Mouse (Mus musculus) embryo, embryonic 10 days (tissue): ENCODE data around the gene Atg16l1.
A peak's percentile ranks its signal among the peaks of the same experiment; 100 is the strongest.

ENCODE experiments used
- DNase-seq: peaks from one replicate; pipeline ENCODE4 v3.0.0-alpha.2; 2015; ENCODE audit warnings: low spot score

Gene Atg16l1

GRCm38 (mm10) chr1:87755641-87756470 lies at the start of gene Atg16l1:
Gene Atg16l1, plus strand, starts transcription at chr1:87755870.
- peak; percentile 97 for DNase-seq

GRCm38 (mm10) chr1:87706361-87706760 lies 49.3 kb upstream of the Atg16l1 start:
- no peak for DNase-seq

- DNase-seq = no peak
Measured at GRCm38 (mm10) chr1:87709020-87709419, 46.6 kb upstream of the Atg16l1 start.

- DNase-seq = no peak
Measured at GRCm38 (mm10) chr1:87709661-87710270, 45.9 kb upstream of the Atg16l1 start.

GRCm38 (mm10) chr1:87711938-87712613 lies 43.6 kb upstream of the Atg16l1 start:
- DNase-seq = no peak

- no peak for DNase-seq
Measured at GRCm38 (mm10) chr1:87712614-87712971, 43.1 kb upstream of the Atg16l1 start.

GRCm38 (mm10) chr1:87721382-87721781 lies 34.3 kb upstream of the Atg16l1 start:
- peak; percentile 73 for DNase-seq

- no peak for DNase-seq
Measured at GRCm38 (mm10) chr1:87722081-87722480, 33.6 kb upstream of the Atg16l1 start.

- no peak for DNase-seq
Measured at GRCm38 (mm10) chr1:87723351-87723750, 32.3 kb upstream of the Atg16l1 start.

GRCm38 (mm10) chr1:87729070-87729469 lies 26.6 kb upstream of the Atg16l1 start:
- no peak for DNase-seq

- no peak for DNase-seq
Measured at GRCm38 (mm10) chr1:87729850-87730249, 25.8 kb upstream of the Atg16l1 start.

- no peak for DNase-seq
Measured at GRCm38 (mm10) chr1:87730271-87730670, 25.4 kb upstream of the Atg16l1 start.

GRCm38 (mm10) chr1:87733212-87733611 lies 22.5 kb upstream of the Atg16l1 start:
- DNase-seq = no peak

- DNase-seq = no peak
Measured at GRCm38 (mm10) chr1:87734153-87734552, 21.5 kb upstream of the Atg16l1 start.

- DNase-seq = no peak
Measured at GRCm38 (mm10) chr1:87740584-87741290, 14.9 kb upstream of the Atg16l1 start.

- DNase-seq = no peak
Measured at GRCm38 (mm10) chr1:87749360-87749973, 6.2 kb upstream of the Atg16l1 start.

- DNase-seq = no peak
Measured at GRCm38 (mm10) chr1:87763821-87764220, 8.2 kb downstream of the Atg16l1 start.

- no peak for DNase-seq
Measured at GRCm38 (mm10) chr1:87765741-87766140, 10.1 kb downstream of the Atg16l1 start.

GRCm38 (mm10) chr1:87766233-87766632 lies 10.6 kb downstream of the Atg16l1 start:
- DNase-seq = peak; percentile 17

GRCm38 (mm10) chr1:87769263-87769662 lies 13.6 kb downstream of the Atg16l1 start:
- DNase-seq = no peak

GRCm38 (mm10) chr1:87770486-87770885 lies 14.8 kb downstream of the Atg16l1 start:
- no peak for DNase-seq

- DNase-seq = no peak
Measured at GRCm38 (mm10) chr1:87771724-87772123, 16.1 kb downstream of the Atg16l1 start.
